Mouse (Mus musculus) hindbrain, embryonic 13.5 days (tissue): ENCODE measurements around the gene Kndc1. TPM values are rescaled to one million over a fixed set of nuclear protein-coding genes. Genes with fewer than 3 reads are reported as not detected.

Experiments
- ATAC-seq: fragments of 200-750 bp; cut with Nextera tagmentation; 2 replicates; pipeline ENCODE4 v1.8.0; 2017; ENCODE audit warnings: moderate TSS enrichment; ENCODE audit not compliant: low FRiP score
- H3K27ac ChIP-seq: fragments of 300-500 bp; sonication (generic); 2 replicates; pipeline ENCODE4 v1.5.1; 2015; ENCODE audit warnings: inconsistent platforms, mild to moderate bottlenecking, moderate library complexity
- H3K27me3 ChIP-seq: fragments of 300-500 bp; sonication (generic); 2 replicates; pipeline ENCODE4 v1.6.1; 2015; ENCODE audit warnings: mild to moderate bottlenecking, inconsistent platforms
- H3K36me3 ChIP-seq: fragments of 300-500 bp; sonication (generic); 2 replicates; pipeline ENCODE4 v1.6.1; 2015; ENCODE audit warnings: mild to moderate bottlenecking, inconsistent platforms
- H3K4me1 ChIP-seq: fragments of 300-500 bp; sonication (generic); replicated peaks from 2 replicates; pipeline ENCODE4 v1.6.1; 2015; ENCODE audit warnings: inconsistent platforms
- H3K4me2 ChIP-seq: fragments of 300-500 bp; sonication (generic); 2 replicates; pipeline ENCODE4 v1.6.1; 2015; ENCODE audit warnings: inconsistent platforms, mild to moderate bottlenecking, moderate library complexity
- H3K4me3 ChIP-seq: fragments of 300-500 bp; sonication (generic); 2 replicates; pipeline ENCODE4 v1.5.1; 2015; ENCODE audit warnings: mild to moderate bottlenecking, inconsistent platforms
- H3K9ac ChIP-seq: fragments of 300-500 bp; sonication (generic); 2 replicates; pipeline ENCODE4 v1.6.1; 2015; ENCODE audit warnings: mild to moderate bottlenecking, inconsistent platforms
- H3K9me3 ChIP-seq: fragments of 300-500 bp; sonication (generic); 2 replicates; pipeline ENCODE4 v1.6.1; 2016; ENCODE audit warnings: inconsistent platforms
- WGBS: fragments of 180-500 bp; shearing (Covaris S2); methylation state at CpG from one replicate; pipeline ENCODE4 v1.1.7; 2015; 5-methylcytosine and 5-hydroxymethylcytosine counted together
- microRNA counts: library from miRNA; unstranded; fragments of <30 nt; microRNA quantifications from one replicate; lab custom pipeline; 2016
- microRNA-seq: library from miRNA; unstranded; fragments of <30 nt; microRNA quantifications from one replicate; pipeline ENCODE4, GENCODE M21; 2016
- polyA plus RNA-seq: library from polyadenylated mRNA; unstranded; fragments of >200 nt; fragmentation: Nextera tagmentation; extraction: Ambion mirVana; gene quantifications from 2 replicates; pipeline ENCODE4 v1.2.1, GENCODE M21; 2015

Kndc1 gene
- polyA plus RNA-seq, 1 experiment from 2014 or later, result 8.3 TPM

DNA sequence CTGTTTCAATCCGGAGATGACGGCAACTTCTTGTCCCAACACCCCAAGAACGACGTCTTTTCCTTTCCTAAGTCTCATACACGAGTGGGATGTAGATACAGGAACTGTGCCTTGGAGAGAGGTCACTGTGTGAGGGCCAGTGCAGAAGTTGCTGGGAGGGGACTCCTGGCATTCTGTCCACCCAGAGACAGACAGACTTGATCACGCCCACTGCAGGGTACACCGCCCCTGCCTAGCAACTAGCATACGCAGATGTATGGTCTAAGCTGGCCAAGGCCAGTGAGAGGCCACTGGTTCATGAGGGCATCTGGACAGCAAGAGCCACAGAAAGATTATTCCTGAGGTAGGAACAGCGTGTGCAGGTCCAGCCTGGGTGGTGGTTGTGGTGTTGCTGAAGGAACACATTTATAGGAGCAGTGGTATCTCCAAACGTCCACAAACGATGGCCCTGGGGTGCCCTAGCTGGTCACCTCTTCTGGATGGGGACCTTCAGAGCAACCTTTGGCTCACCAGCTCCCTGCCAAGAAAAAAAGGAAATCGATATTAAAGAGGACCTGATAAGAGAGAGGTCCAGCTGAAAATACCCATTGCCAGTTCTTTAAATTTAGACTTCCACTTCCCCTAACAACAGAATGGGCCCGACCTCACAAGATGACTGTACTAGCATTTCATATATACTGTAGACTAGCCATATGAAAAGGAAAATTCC lies 84.7 kb downstream of the Kndc1 start:
- Histone ChIP-seq H3K27me3 (0 out of 2 replicates have a peak, but pooled peaks cover 2% of the 10 kb centered on the region), H3K4me1 (peaks cover 13% of the 10 kb centered on the region), H3K9me3 (no peaks in the 10 kb centered on the region), H3K4me2 (peak overlapping the region; percentile 86), H3K27ac (no peak overlapping the region), H3K36me3 (peaks cover 10% of the 10 kb centered on the region), H3K4me3 (peak overlapping the region; percentile 59), H3K9ac (peak overlapping the region; percentile 75)
- peak; percentile 69 for ATAC-seq
- 49% methylated on average over 13 of the region's 13 CpGs for WGBS

DNA sequence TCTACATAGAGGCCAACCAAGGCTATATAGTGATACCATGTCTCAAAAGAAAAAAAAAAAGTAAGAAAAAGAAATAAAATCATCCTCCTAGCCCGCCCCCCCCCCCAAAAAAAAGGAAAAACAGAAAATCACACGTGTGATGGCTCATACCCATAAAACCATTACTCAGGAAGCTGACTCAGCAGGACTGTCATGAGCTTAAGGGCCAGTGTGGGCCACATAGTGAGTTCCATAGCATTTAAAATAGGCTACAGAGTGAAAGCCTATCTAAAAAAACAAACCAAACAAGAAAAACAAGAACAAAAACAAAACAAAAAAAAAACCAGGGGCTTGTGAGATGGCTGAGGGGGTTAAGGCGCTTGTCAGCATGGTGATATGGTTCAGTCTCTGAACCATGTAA lies 86.3 kb downstream of the Kndc1 start:
- H3K27me3 ChIP-seq, result 0 out of 2 replicates have a peak, but pooled peaks cover 2% of the 10 kb centered on the region
- no peak overlapping the region for H3K9ac ChIP-seq
- H3K27ac ChIP-seq, result no peak overlapping the region
- WGBS, result 60% methylated on average over 3 of the region's 3 CpGs
- no peak overlapping the region for H3K4me2 ChIP-seq
- ATAC-seq, result no peak
- H3K36me3 ChIP-seq, result peaks cover 24% of the 10 kb centered on the region
- H3K4me3 ChIP-seq, result no peak overlapping the region
- H3K4me1 ChIP-seq, result peaks cover 13% of the 10 kb centered on the region
- H3K9me3 ChIP-seq, result no peaks in the 10 kb centered on the region

GRCm38 (mm10) chr7:139982058-139982457 lies 87.6 kb downstream of the Kndc1 start:
- ATAC-seq, result no peak
- Histone ChIP-seq H3K4me2 (no peak overlapping the region), H3K36me3 (peaks cover 37% of the 10 kb centered on the region), H3K27ac (no peak overlapping the region), H3K27me3 (no peaks in the 10 kb centered on the region), H3K4me3 (no peak overlapping the region), H3K4me1 (peaks cover 13% of the 10 kb centered on the region), H3K9ac (no peak overlapping the region), H3K9me3 (no peaks in the 10 kb centered on the region)
- 89% methylated on average over 11 of the region's 11 CpGs for WGBS

- H3K9me3 ChIP-seq, result no peaks in the 10 kb centered on the region
- H3K9ac ChIP-seq, result no peak overlapping the region
- peaks cover 43% of the 10 kb centered on the region for H3K36me3 ChIP-seq
- H3K27me3 ChIP-seq, result no peaks in the 10 kb centered on the region
- no peak overlapping the region for H3K4me2 ChIP-seq
- 0 out of 2 replicates have a peak, but pooled peaks cover under 1% of the 10 kb centered on the region for H3K4me1 ChIP-seq
- WGBS, result 90% methylated on average over 11 of the region's 11 CpGs
- ATAC-seq, result no peak
- H3K27ac ChIP-seq, result no peak overlapping the region
- no peak overlapping the region for H3K4me3 ChIP-seq
Observed at GRCm38 (mm10) chr7:139984505-139984904, 90.0 kb downstream of the Kndc1 start.

DNA sequence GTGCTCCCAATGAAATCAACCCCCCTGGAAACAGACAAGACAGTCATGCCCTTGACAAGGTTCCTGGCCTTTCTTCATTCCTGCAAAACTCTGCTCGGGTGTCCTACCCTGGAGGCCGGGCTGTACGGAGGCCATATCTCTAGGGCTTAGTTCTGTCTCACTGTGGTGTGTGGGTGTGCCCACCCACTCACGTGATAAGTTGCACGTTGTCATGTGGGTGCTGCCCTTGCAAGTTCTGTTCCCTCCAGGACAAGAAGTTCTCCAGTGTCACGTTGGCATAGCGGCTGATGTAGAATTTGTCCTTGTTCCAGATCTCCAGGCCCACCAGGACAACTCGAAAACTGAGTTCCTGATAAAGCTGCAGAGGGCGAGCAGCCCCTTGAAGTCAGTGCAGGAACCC lies 93.8 kb downstream of the Kndc1 start:
- Histone ChIP-seq H3K27ac (no peak overlapping the region), H3K4me2 (no peak overlapping the region), H3K9ac (no peak overlapping the region), H3K9me3 (no peaks in the 10 kb centered on the region), H3K4me1 (no peaks in the 10 kb centered on the region), H3K4me3 (no peak overlapping the region), H3K36me3 (peaks cover 42% of the 10 kb centered on the region), H3K27me3 (no peaks in the 10 kb centered on the region)
- ATAC-seq, result no peak
- 91% methylated on average over 9 of the region's 9 CpGs for WGBS

- H3K4me2 ChIP-seq, result no peak overlapping the region
- H3K27ac ChIP-seq, result no peak overlapping the region
- no peaks in the 10 kb centered on the region for H3K9me3 ChIP-seq
- 75% methylated on average over 8 of the region's 8 CpGs for WGBS
- no peaks in the 10 kb centered on the region for H3K27me3 ChIP-seq
- H3K4me1 ChIP-seq, result no peaks in the 10 kb centered on the region
- no peak for ATAC-seq
- H3K36me3 ChIP-seq, result peaks cover 39% of the 10 kb centered on the region
- H3K9ac ChIP-seq, result no peak overlapping the region
- H3K4me3 ChIP-seq, result no peak overlapping the region
Observed at GRCm38 (mm10) chr7:139990864-139991394, 96.4 kb downstream of the Kndc1 start.

MicroRNAs encoded within 50 kb of the gene (microRNA counts, 519-probe panel; counts per million panel counts)
- microRNA mmu-miR-202-3p (lab: Ali Mortazavi, UCI), result 51.3 counts per million
- microRNA mmu-miR-202-5p (lab: Ali Mortazavi, UCI), result 2,060 counts per million, percentile 12 among the panel's probes with 10 or more counts

Small RNAs within 50 kb of the gene (microRNA-seq; reads per million reads assigned to microRNA genes)
- gene Mir202 (not detected), gene Mir7062 (1.4 reads per million), gene mmu-mir-7686 (not detected)

Other genes with a start within 250 kb of the Kndc1 start
- 2.0 and 2.8 TPM in 2 replicates for gene Cfap46, start 210.9 kb upstream of the Kndc1 start, polyA plus RNA-seq
- 27.5 and 33.0 TPM in 2 replicates for gene Adgra1, start 60.5 kb upstream of the Kndc1 start, polyA plus RNA-seq
- not detected in 2 replicates for gene Utf1, start 49.1 kb downstream of the Kndc1 start, polyA plus RNA-seq
- gene 6430531B16Rik, start 84.1 kb downstream of the Kndc1 start, polyA plus RNA-seq, result 0.91 and 1.2 TPM in 2 replicates
- gene Adam8, start 97.9 kb downstream of the Kndc1 start, polyA plus RNA-seq, result 3.9 and 5.3 TPM in 2 replicates
- 52.5 and 54.2 TPM in 2 replicates for gene Zfp511, start 141.7 kb downstream of the Kndc1 start, polyA plus RNA-seq
- gene Tubgcp2, start 142.0 kb downstream of the Kndc1 start, polyA plus RNA-seq, result 55.8 and 60.9 TPM in 2 replicates
- 16.5 and 28.5 TPM in 2 replicates for gene Msx3, start 154.4 kb downstream of the Kndc1 start, polyA plus RNA-seq
- 104 and 105 TPM in 2 replicates for gene Caly, start 187.9 kb downstream of the Kndc1 start, polyA plus RNA-seq
- not detected in 2 replicates for gene Prap1, start 198.7 kb downstream of the Kndc1 start, polyA plus RNA-seq
- gene Fuom, start 207.7 kb downstream of the Kndc1 start, polyA plus RNA-seq, result 27.9 and 30.4 TPM in 2 replicates
- 10.0 and 11.8 TPM in 2 replicates for gene Paox, start 221.1 kb downstream of the Kndc1 start, polyA plus RNA-seq
- gene Echs1, start 221.8 kb downstream of the Kndc1 start, polyA plus RNA-seq, result 123 and 125 TPM in 2 replicates
- gene Mtg1, start 242.9 kb downstream of the Kndc1 start, polyA plus RNA-seq, result 28.3 and 30.6 TPM in 2 replicates